Mouse (Mus musculus) lung, adult 2 months (tissue): Measurements from ENCODE around the gene Ablim1. TPM values are rescaled to one million over a fixed set of nuclear protein-coding genes. Genes with fewer than 3 reads are reported as not detected.

Experiments used
- DNase-seq: peaks from one replicate; pipeline ENCODE4 v3.0.0; 2022
- H3K4me1 ChIP-seq: fragments of 200-500 bp; 2 replicates; pipeline ENCODE4 v1.6.1; 2011; ENCODE audit warnings: low read length; ENCODE audit not compliant: control insufficient read depth, insufficient read depth
- H3K4me3 ChIP-seq: fragments of 200-500 bp; replicated peaks from 2 replicates; pipeline ENCODE3; 2011; ENCODE audit warnings: low read depth, mild to moderate bottlenecking, control low read depth, low read length; ENCODE audit errors: extremely low read depth
- CTCF ChIP-seq: fragments of 200-500 bp; IDR thresholded peaks from 2 replicates; pipeline ENCODE4 v1.5.1; 2011; ENCODE audit warnings: mild to moderate bottlenecking, low read length, control low read depth; ENCODE audit not compliant: insufficient read depth
- POLR2A ChIP-seq: fragments of 200-500 bp; IDR thresholded peaks from 2 replicates; pipeline ENCODE4 v1.6.1; 2011; ENCODE audit warnings: low read depth, mild to moderate bottlenecking, control low read depth, low read length, borderline replicate concordance; ENCODE audit errors: extremely low read depth
- WGBS: fragments of 180-500 bp; shearing (Covaris S2); methylation state at CpG from one replicate; pipeline ENCODE4 v1.1.7; 2018; 5-methylcytosine and 5-hydroxymethylcytosine counted together
- polyA plus RNA-seq: library from polyadenylated mRNA; depleted of rRNA; stranded (reverse); fragments of >200 nt; gene quantifications from 2 replicates; pipeline ENCODE4 v1.2.3, GENCODE M21; 2012

Gene Ablim1
- polyA plus RNA-seq, 1 experiment: 71.3 TPM

DNA sequence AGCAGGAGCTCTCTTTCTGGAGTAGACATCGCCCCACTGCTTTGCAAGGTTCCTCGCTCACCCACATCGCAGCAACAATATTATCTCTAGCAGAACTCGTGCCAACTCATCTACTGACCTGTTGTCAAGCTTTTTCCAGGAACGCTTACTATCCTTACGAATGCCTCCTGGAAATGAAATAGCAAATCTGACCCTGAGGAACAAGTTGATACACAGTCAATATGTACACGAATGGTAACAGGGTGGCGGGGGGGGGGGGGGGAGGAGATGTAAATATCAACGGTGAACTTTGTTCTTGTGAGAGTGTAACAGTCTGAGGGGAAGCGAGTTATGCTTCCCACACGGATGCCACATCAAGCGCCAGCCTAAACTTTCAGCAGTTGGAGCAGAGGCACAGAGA is 56.9 kb downstream of the Ablim1 start:
- no peak overlapping the region for H3K4me3 ChIP-seq
- no peak for DNase-seq
- TF ChIP-seq CTCF (no peak), POLR2A (no peak)
- H3K4me1 ChIP-seq: no peaks in the 10 kb centered on the region; the same call in 1 of the 2 replicates
- WGBS: 72% methylated on average over 12 of the region's 12 CpGs

DNA sequence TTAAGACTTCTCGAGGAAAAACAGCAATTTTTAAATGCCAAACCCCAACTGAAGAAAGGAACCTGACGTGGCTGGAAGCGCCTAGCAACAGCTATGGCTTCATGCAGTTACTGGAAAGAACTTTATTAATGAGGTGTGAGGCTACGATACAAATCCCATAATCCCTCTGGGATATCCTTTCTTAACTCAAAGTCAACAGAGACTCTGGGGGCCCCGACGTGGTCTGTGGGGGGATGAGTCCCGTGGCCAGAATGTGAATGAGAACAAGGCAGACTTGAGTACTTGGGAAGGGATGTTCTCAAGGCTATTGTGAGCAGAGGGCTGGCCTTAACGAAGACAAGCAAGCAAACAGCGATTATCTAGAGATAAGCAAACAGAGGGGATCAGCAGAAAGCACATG is 58.1 kb downstream of the Ablim1 start:
- Histone ChIP-seq H3K4me3 (no peak overlapping the region), H3K4me1 (no peaks in the 10 kb centered on the region; the same call in 1 of the 2 replicates)
- 42% methylated on average over 9 of the region's 9 CpGs for WGBS
- no peak for DNase-seq
- TF ChIP-seq CTCF (no peak), POLR2A (no peak)

DNA sequence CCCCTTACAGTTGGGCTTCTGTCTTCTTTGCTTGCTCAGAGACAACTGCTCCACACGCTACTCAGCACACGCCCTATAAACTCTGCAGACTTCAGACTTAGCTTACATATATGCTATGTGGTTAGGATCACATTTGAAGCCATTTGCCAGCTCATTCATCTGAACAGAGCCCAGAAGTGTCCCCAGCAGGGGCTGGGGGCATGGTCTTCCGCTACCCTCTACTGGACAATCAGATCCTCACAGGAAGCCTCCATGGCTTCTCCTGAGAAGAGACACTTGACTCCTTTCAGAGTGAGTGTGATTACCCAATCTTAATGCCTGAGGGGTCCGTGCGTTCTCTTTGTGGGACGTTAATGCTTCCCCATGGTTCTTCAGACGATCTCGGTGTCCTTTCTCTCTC is 59.6 kb downstream of the Ablim1 start:
- H3K4me1 ChIP-seq: no peaks in the 10 kb centered on the region; the same call in 1 of the 2 replicates
- no peak overlapping the region for H3K4me3 ChIP-seq
- DNase-seq: no peak
- TF ChIP-seq CTCF: peak; percentile 70
- no peak for TF ChIP-seq POLR2A
- WGBS: 71% methylated on average over 8 of the region's 8 CpGs

DNA sequence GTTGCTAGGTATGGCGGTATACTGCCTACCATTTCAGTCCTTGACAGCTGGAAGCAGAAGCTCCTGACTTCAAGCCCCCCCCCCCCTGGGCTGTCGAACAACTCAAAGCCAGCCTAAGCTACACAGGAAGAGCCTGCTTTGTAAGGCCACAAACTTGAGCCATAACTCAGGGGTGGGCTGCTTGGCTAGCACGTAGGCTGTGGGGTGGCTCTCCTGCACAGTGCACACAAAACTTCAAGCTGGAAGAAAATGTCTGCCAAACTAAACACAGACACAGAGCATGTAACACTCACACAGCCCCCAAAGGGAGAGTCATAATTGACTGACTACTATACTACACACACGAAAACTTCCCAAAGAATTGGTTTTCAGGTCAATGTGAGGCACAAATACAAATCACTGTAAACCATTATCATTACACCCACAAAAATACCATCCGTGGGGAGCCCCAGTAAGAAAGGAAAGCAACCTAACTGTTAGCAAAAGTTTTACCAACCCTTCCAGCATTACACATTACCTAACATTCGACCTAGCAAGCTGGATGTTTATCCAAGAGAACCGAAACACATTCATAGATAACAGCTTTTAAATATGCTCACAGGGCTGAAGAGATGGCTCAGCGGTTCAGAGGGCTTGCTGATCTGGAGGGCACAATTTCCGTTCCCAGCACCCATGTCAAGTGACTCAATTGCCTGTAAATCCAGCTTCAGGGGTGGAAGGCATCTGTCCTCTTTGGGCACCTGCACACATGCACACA is 61.8 kb downstream of the Ablim1 start:
- no peak overlapping the region for H3K4me3 ChIP-seq
- 52% methylated on average over 9 of the region's 9 CpGs for WGBS
- TF ChIP-seq CTCF: no peak
- TF ChIP-seq POLR2A: no peak
- no peaks in the 10 kb centered on the region; the same call in 1 of the 2 replicates for H3K4me1 ChIP-seq
- DNase-seq: no peak

DNA sequence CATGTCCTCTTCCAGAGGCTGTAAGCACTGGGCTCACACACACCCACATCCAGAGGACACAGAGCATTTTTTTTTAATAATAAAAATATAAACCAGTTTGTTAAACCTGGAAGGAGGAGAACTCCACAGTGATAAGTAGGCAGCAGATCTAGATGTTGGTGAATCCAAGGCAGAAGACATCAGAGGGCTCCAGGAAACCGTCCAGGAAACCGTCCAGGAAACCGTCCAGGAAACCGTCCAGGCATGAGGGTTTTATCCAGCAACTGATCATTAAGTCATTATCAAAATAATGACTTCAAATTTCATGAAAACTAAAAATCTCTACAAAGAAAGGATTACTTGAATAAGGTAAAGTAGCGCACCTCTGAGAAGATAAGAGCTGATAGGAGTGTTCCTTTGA is 65.9 kb downstream of the Ablim1 start:
- Histone ChIP-seq H3K4me3 (no peak overlapping the region), H3K4me1 (no peaks in the 10 kb centered on the region; the same call in 1 of the 2 replicates)
- no peak for TF ChIP-seq CTCF
- no peak for TF ChIP-seq POLR2A
- WGBS: 43% methylated on average over 5 of the region's 5 CpGs
- no peak for DNase-seq

DNA sequence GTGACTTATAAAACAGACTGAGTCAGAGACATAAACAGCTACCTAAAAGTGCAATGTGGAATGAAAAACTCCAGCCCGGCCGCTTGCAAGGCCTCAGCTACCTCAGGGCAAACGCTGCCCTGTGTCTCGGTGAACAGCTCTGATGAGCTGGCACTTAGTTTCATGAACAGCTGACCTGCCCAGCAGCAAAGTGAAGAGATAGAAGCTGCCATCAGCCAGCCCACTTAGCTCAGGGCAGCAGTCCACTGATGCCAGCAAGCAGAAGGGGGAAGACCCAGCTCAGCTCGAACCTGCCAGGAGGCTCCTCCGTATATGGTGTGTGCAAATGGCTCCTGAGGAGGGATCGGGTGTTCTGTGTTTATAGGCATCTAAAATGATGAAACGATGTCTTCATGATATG is 67.5 kb downstream of the Ablim1 start:
- TF ChIP-seq CTCF: no peak
- TF ChIP-seq POLR2A: no peak
- Histone ChIP-seq H3K4me3 (no peak overlapping the region), H3K4me1 (no peaks in the 10 kb centered on the region; the same call in 1 of the 2 replicates)
- no peak for DNase-seq
- 87% methylated on average over 8 of the region's 8 CpGs for whole genome bisulfite sequencing

DNA sequence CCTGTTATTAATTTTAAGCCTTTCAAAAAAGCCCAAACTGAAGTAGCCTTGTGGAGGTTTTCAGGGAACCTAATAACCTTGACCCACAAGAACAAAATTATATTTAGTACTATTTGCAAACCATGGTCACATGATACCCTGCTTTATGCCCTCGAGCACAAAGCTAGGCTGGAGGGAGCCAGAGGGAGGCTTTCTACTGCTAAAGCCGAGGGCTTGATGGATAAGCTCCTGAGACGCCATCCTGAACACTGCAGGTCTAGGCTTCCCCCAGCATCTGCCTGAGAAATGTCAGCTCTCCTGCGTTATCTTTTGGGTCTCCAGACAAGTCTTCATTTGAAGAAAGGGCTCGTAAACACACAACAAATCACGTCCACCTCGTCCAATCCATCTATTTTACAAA is 70.4 kb downstream of the Ablim1 start:
- DNase-seq: no peak
- no peak for TF ChIP-seq CTCF
- TF ChIP-seq POLR2A: no peak
- 78% methylated on average over 7 of the region's 7 CpGs for WGBS

DNA sequence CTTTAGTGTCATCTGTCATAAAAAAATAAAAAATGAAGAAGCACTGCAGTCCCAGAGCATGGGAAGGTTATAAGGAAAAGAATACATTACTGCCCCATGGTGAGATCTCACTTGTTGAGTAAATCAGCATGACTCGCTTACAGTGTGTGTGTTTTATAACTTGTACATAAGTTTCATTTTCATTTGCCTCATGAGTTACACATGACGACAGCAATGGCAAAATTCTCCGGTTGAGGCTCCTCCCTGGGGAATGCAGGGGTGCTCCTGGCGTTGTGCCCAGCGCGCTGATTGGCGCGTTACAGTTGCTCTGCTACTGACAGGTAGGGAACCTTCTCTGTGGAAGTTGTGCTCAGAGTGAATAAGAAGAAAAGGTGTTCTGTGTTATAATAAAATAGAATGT is 71.1 kb downstream of the Ablim1 start:
- WGBS: 58% methylated on average over 8 of the region's 8 CpGs
- H3K4me3 ChIP-seq: no peak overlapping the region

More for the DNA sequence above, 70.4 kb downstream of the Ablim1 start:
- peaks cover 12% of the 10 kb centered on the region for H3K4me1 ChIP-seq
- no peak overlapping the region for H3K4me3 ChIP-seq

DNA sequence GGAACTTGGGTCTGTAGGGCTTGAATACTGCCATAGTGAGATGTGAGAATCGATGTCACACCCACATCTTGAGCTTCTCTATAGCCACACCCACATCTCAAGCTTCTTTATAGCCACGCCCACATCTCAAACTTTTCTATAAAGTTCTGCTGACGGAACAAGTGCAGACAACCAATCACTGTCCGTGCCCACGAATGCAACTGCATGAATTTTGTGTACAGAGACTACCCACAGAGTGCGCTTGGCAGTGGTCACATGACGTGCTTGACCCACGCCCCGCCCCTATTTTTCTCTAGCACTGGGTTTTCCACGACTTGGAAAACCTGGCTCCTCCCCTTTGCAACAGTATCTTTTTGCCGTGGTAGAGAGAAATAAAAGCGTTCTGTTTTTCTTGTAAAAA is 71.5 kb downstream of the Ablim1 start:
- Histone ChIP-seq H3K4me1 (peaks cover 18% of the 10 kb centered on the region), H3K4me3 (no peak overlapping the region)
- 65% methylated on average over 12 of the region's 12 CpGs for WGBS
- no peak for DNase-seq
- TF ChIP-seq CTCF: no peak
- TF ChIP-seq POLR2A: no peak

More for the DNA sequence above, 71.1 kb downstream of the Ablim1 start:
- DNase-seq: no peak
- TF ChIP-seq POLR2A: no peak
- TF ChIP-seq CTCF: no peak
- peaks cover 16% of the 10 kb centered on the region for H3K4me1 ChIP-seq
